Mouse (Mus musculus) frontal cortex, adult 2 months (tissue): ENCODE measurements around the gene Bach2. TPM values are rescaled to one million over a fixed set of nuclear protein-coding genes. Genes with fewer than 3 reads are reported as not detected.
A peak's percentile ranks its signal among the peaks of the same experiment; 100 is the strongest.

Source experiments
- DNase-seq, 2 experiments: peaks; one replicate each; pipeline ENCODE4 v3.0.0; 2022; ENCODE audit warnings: low spot score in 1 of 2; ENCODE audit errors: extremely low spot score in 1 of 2
- polyA plus RNA-seq: library from polyadenylated mRNA; depleted of rRNA; stranded (reverse); fragments of >200 nt; gene quantifications from 2 replicates; pipeline ENCODE4 v1.2.3, GENCODE M21; 2012

Bach2 gene
- polyA plus RNA-seq, 1 experiment, result 4.8 TPM

- DNase-seq, result no peak
These were observed 10.4 kb downstream of the Bach2 start for GRCm38 (mm10) chr4:32248990-32249393.

GRCm38 (mm10) chr4:32249748-32250332 lies 11.2 kb downstream of the Bach2 start:
- DNase-seq, result peak in 1 of 2 experiments; percentile 42

- peak in 1 of 2 experiments; percentile 40 for DNase-seq
These were observed 11.9 kb downstream of the Bach2 start for GRCm38 (mm10) chr4:32250333-32251004.

GRCm38 (mm10) chr4:32251005-32251365 lies 12.4 kb downstream of the Bach2 start:
- peak in 1 of 2 experiments; percentile 42 for DNase-seq

GRCm38 (mm10) chr4:32251946-32252672 lies 13.5 kb downstream of the Bach2 start:
- no peak for DNase-seq

- DNase-seq, result no peak
These were observed 19.1 kb downstream of the Bach2 start for GRCm38 (mm10) chr4:32257686-32258085.

- no peak for DNase-seq
These were observed 19.5 kb downstream of the Bach2 start for GRCm38 (mm10) chr4:32258093-32258492.

- DNase-seq, result no peak
These were observed 20.0 kb downstream of the Bach2 start for GRCm38 (mm10) chr4:32258596-32258995.

GRCm38 (mm10) chr4:32260909-32261308 lies 22.3 kb downstream of the Bach2 start:
- DNase-seq, result no peak

GRCm38 (mm10) chr4:32262825-32263684 lies 24.5 kb downstream of the Bach2 start:
- no peak for DNase-seq

- no peak for DNase-seq
These were observed 25.1 kb downstream of the Bach2 start for GRCm38 (mm10) chr4:32263685-32264038.

GRCm38 (mm10) chr4:32264892-32265291 lies 26.3 kb downstream of the Bach2 start:
- no peak for DNase-seq

- DNase-seq, result no peak
These were observed 28.1 kb downstream of the Bach2 start for GRCm38 (mm10) chr4:32266731-32267130.

- no peak for DNase-seq
These were observed 29.4 kb downstream of the Bach2 start for GRCm38 (mm10) chr4:32268042-32268441.

- no peak for DNase-seq
These were observed 33.8 kb downstream of the Bach2 start for GRCm38 (mm10) chr4:32272398-32272797.

GRCm38 (mm10) chr4:32274776-32275294 lies 36.2 kb downstream of the Bach2 start:
- no peak for DNase-seq

GRCm38 (mm10) chr4:32279842-32280241 lies 41.2 kb downstream of the Bach2 start:
- DNase-seq, result no peak

- no peak for DNase-seq
These were observed 41.8 kb downstream of the Bach2 start for GRCm38 (mm10) chr4:32280401-32280800.

GRCm38 (mm10) chr4:32281306-32281705 lies 42.7 kb downstream of the Bach2 start:
- DNase-seq, result no peak

- DNase-seq, result no peak
These were observed 47.8 kb downstream of the Bach2 start for GRCm38 (mm10) chr4:32286405-32286804.
